Mouse (Mus musculus) MEL (cell line): Measurements from ENCODE around the gene Gimap3. TPM values are rescaled to one million over a fixed set of nuclear protein-coding genes. Genes with fewer than 3 reads are reported as not detected.

Source experiments
- DNase-seq: peaks from one replicate; pipeline ENCODE4 v3.0.0; 2011; ENCODE audit warnings: low read depth, low spot score
- H3K27ac ChIP-seq: 2 replicates; pipeline ENCODE4 v1.5.1; 2012; ENCODE audit warnings: low read depth, mild to moderate bottlenecking, control low read depth, low read length, moderate library complexity; ENCODE audit not compliant: control insufficient read depth
- H3K27me3 ChIP-seq, 2 experiments: fragments of 150-350 bp in 1 of 2; sonication (generic) in 1 of 2; 2 replicates each; pipeline ENCODE4 v1.6.1; 2012; ENCODE audit warnings: low read length in 2 of 2, mild to moderate bottlenecking in 2 of 2, improper control_type of control experiment in 1 of 2, moderate library complexity in 1 of 2; ENCODE audit not compliant: insufficient read depth in 2 of 2, control insufficient read depth in 1 of 2
- H3K36me3 ChIP-seq, 2 experiments: 2 replicates each; pipeline ENCODE4 v1.6.1; 2012 to 2014; ENCODE audit warnings: low read length in 2 of 2, improper control_type of control experiment in 1 of 2, inconsistent platforms in 1 of 2, mild to moderate bottlenecking in 1 of 2; ENCODE audit not compliant: insufficient read depth in 2 of 2, control insufficient read depth in 1 of 2
- H3K4me1 ChIP-seq, 2 experiments: fragments of 150-350 bp in 1 of 2; sonication (generic) in 1 of 2; 2 replicates each; pipeline ENCODE4 v1.6.1; 2012; ENCODE audit warnings: low read length in 2 of 2, improper control_type of control experiment in 1 of 2, mild to moderate bottlenecking in 1 of 2; ENCODE audit not compliant: insufficient read depth in 2 of 2, control insufficient read depth in 1 of 2
- H3K4me3 ChIP-seq, 2 experiments: fragments of 150-350 bp in 1 of 2; sonication (generic) in 1 of 2; 2 replicates each; pipeline ENCODE4 v1.5.1; 2012; ENCODE audit warnings: low read depth in 2 of 2, low read length in 2 of 2, mild to moderate bottlenecking in 2 of 2, moderate library complexity in 2 of 2, control low read depth in 1 of 2, improper control_type of control experiment in 1 of 2; ENCODE audit not compliant: control insufficient read depth in 1 of 2, insufficient read depth in 1 of 2
- H3K79me2 ChIP-seq: 2 replicates; pipeline ENCODE4 v1.6.1; 2012; ENCODE audit warnings: mild to moderate bottlenecking, low read length, moderate library complexity; ENCODE audit not compliant: control insufficient read depth, poor library complexity, insufficient read depth
- H3K9ac ChIP-seq: 2 replicates; pipeline ENCODE4 v1.6.1; 2012; ENCODE audit warnings: low read depth, mild to moderate bottlenecking, control low read depth, low read length, moderate library complexity; ENCODE audit not compliant: control insufficient read depth, poor library complexity, severe bottlenecking
- H3K9me3 ChIP-seq: fragments of 150-350 bp; sonication (generic); replicated peaks from 2 replicates; pipeline ENCODE4 v1.6.1; 2012; ENCODE audit warnings: mild to moderate bottlenecking, low read length, improper control_type of control experiment, moderate library complexity; ENCODE audit not compliant: insufficient read depth
- BHLHE40 ChIP-seq: IDR thresholded peaks from 2 replicates; pipeline ENCODE4 v1.6.1; 2012; ENCODE audit warnings: low read depth, mild to moderate bottlenecking, inconsistent platforms, low read length, improper control_type of control experiment, borderline replicate concordance
- CHD2 ChIP-seq: IDR thresholded peaks from 2 replicates; pipeline ENCODE4 v1.6.1; 2011; ENCODE audit warnings: low read length, improper control_type of control experiment
- CTCF ChIP-seq, 3 experiments: IDR thresholded peaks in 2 of 3; conservative IDR thresholded peaks in 1 of 3; 2 replicates each; pipeline ENCODE4 v1.5.1; 2011 to 2012; ENCODE audit warnings: low read length in 3 of 3, low read depth in 2 of 3, mild to moderate bottlenecking in 2 of 3, improper control_type of control experiment in 1 of 3, inconsistent platforms in 1 of 3, mixed read lengths in 1 of 3, moderate library complexity in 1 of 3; ENCODE audit not compliant: control insufficient read depth in 1 of 3, insufficient read depth in 1 of 3, poor library complexity in 1 of 3, severe bottlenecking in 1 of 3
- ELF1 ChIP-seq: IDR thresholded peaks from 2 replicates; pipeline ENCODE4 v1.6.1; 2014; ENCODE audit warnings: low read depth, mild to moderate bottlenecking, inconsistent platforms, low read length, improper control_type of control experiment, moderate library complexity
- EP300 ChIP-seq, 2 experiments: IDR thresholded peaks; 2 replicates each; pipeline ENCODE4 v1.6.1; 2011; ENCODE audit warnings: improper control_type of control experiment in 2 of 2, low read length in 2 of 2, low read depth in 1 of 2, mild to moderate bottlenecking in 1 of 2
- ETS1 ChIP-seq: IDR thresholded peaks from 2 replicates; pipeline ENCODE4 v1.6.1; 2012; ENCODE audit warnings: low read depth, mild to moderate bottlenecking, inconsistent platforms, low read length, improper control_type of control experiment, moderate library complexity
- GABPA ChIP-seq: IDR thresholded peaks from 2 replicates; pipeline ENCODE4 v1.6.1; 2012; ENCODE audit warnings: low read depth, mild to moderate bottlenecking, inconsistent platforms, low read length, improper control_type of control experiment, moderate library complexity
- GATA1 ChIP-seq: IDR thresholded peaks from 2 replicates; pipeline ENCODE4 v1.6.1; 2011; ENCODE audit warnings: low read depth, low read length, improper control_type of control experiment
- JUND ChIP-seq: IDR thresholded peaks from 2 replicates; pipeline ENCODE4 v1.6.1; 2011; ENCODE audit warnings: low read depth, mild to moderate bottlenecking, improper control_type of control experiment, low read length
- MAX ChIP-seq: IDR thresholded peaks from 2 replicates; pipeline ENCODE4 v1.6.1; 2011; ENCODE audit warnings: low read length, improper control_type of control experiment
- MAZ ChIP-seq: IDR thresholded peaks from 2 replicates; pipeline ENCODE4 v1.6.1; 2012; ENCODE audit warnings: low read depth, mild to moderate bottlenecking, inconsistent platforms, low read length, improper control_type of control experiment
- MYB ChIP-seq: IDR thresholded peaks from 2 replicates; pipeline ENCODE4 v1.6.1; 2011; ENCODE audit warnings: mild to moderate bottlenecking, low read depth, low read length, improper control_type of control experiment
- MYC ChIP-seq: IDR thresholded peaks from 2 replicates; pipeline ENCODE4 v1.6.1; 2011; ENCODE audit warnings: low read depth, mild to moderate bottlenecking, low read length, improper control_type of control experiment, moderate library complexity
- NRF1 ChIP-seq: IDR thresholded peaks from 2 replicates; pipeline ENCODE4 v1.6.1; 2014; ENCODE audit warnings: low read depth, mild to moderate bottlenecking, inconsistent platforms, low read length, improper control_type of control experiment, moderate library complexity; ENCODE audit not compliant: poor library complexity, insufficient read depth, severe bottlenecking
- POLR2AphosphoS2 ChIP-seq: IDR thresholded peaks from 2 replicates; pipeline ENCODE4 v1.6.1; 2011; ENCODE audit warnings: low read length, improper control_type of control experiment
- POLR2AphosphoS5 ChIP-seq: IDR thresholded peaks from 2 replicates; pipeline ENCODE4 v1.6.1; 2012; ENCODE audit warnings: low read depth, borderline replicate concordance, mild to moderate bottlenecking, inconsistent platforms, low read length, moderate library complexity, mixed read lengths
- RCOR1 ChIP-seq: IDR thresholded peaks from 2 replicates; pipeline ENCODE4 v1.6.1; 2012; ENCODE audit warnings: low read depth, mild to moderate bottlenecking, inconsistent platforms, low read length, improper control_type of control experiment
- SMC3 ChIP-seq: IDR thresholded peaks from 2 replicates; pipeline ENCODE4 v1.6.1; 2011; ENCODE audit warnings: low read depth, low read length, improper control_type of control experiment
- TBP ChIP-seq: IDR thresholded peaks from 2 replicates; pipeline ENCODE4 v1.8.0; 2011; ENCODE audit warnings: low read depth, low read length, improper control_type of control experiment
- UBTF ChIP-seq: IDR thresholded peaks from 2 replicates; pipeline ENCODE4 v1.6.1; 2012; ENCODE audit warnings: low read depth, mild to moderate bottlenecking, inconsistent platforms, low read length, improper control_type of control experiment, moderate library complexity, borderline replicate concordance; ENCODE audit not compliant: insufficient read depth
- USF1 ChIP-seq: IDR thresholded peaks from 2 replicates; pipeline ENCODE4 v1.6.1; 2014; ENCODE audit warnings: low read depth, mild to moderate bottlenecking, inconsistent platforms, low read length, improper control_type of control experiment, moderate library complexity
- USF2 ChIP-seq, 2 experiments: IDR thresholded peaks; 2 replicates each; pipeline ENCODE4 v1.6.1; 2011 to 2012; ENCODE audit warnings: improper control_type of control experiment in 2 of 2, low read length in 2 of 2, borderline replicate concordance in 1 of 2, inconsistent platforms in 1 of 2, low read depth in 1 of 2, mild to moderate bottlenecking in 1 of 2; ENCODE audit not compliant: insufficient read depth in 1 of 2
- polyA plus RNA-seq, 2 experiments: library from polyadenylated mRNA; stranded (reverse) in 1 of 2; unstranded in 1 of 2; fragments of >175 nt in 1 of 2; fragments of >200 nt in 1 of 2; gene quantifications; 2 replicates each; pipeline versions ENCODE4 v1.2.1 to v1.2.4; 2012; ENCODE audit warnings: low replicate concordance in 2 of 2, low read depth in 1 of 2; ENCODE audit not compliant: insufficient read length in 2 of 2, insufficient read depth in 1 of 2, missing spikeins in 1 of 2
- total RNA-seq: library from RNA; depleted of rRNA; stranded (reverse); fragments of 300-350 nt; gene quantifications from 2 replicates; pipeline ENCODE4 v1.2.3, GENCODE M21; 2012

Gimap3 gene
- total and polyA plus RNA-seq, 3 experiments, result not detected

GRCm38 (mm10) chr6:48747091-48747966 lies 23.3 kb downstream of the Gimap3 start:
- TF ChIP-seq JUND (no peak), POLR2AphosphoS2 (no peak)
- TF ChIP-seq, all 39 proteins: peak for 0
- no peaks in the 10 kb centered on the region for H3K36me3 ChIP-seq
- H3K9ac ChIP-seq, result no peak overlapping the region
- H3K4me3 ChIP-seq, result no peak overlapping the region
- no peak for DNase-seq
- H3K79me2 ChIP-seq, result no peaks in the 10 kb centered on the region
- no peaks in the 10 kb centered on the region for H3K27me3 ChIP-seq
- H3K27ac ChIP-seq, result no peak overlapping the region
- no peaks in the 10 kb centered on the region for H3K9me3 ChIP-seq
- H3K4me1 ChIP-seq, result no peaks in the 10 kb centered on the region

DNA sequence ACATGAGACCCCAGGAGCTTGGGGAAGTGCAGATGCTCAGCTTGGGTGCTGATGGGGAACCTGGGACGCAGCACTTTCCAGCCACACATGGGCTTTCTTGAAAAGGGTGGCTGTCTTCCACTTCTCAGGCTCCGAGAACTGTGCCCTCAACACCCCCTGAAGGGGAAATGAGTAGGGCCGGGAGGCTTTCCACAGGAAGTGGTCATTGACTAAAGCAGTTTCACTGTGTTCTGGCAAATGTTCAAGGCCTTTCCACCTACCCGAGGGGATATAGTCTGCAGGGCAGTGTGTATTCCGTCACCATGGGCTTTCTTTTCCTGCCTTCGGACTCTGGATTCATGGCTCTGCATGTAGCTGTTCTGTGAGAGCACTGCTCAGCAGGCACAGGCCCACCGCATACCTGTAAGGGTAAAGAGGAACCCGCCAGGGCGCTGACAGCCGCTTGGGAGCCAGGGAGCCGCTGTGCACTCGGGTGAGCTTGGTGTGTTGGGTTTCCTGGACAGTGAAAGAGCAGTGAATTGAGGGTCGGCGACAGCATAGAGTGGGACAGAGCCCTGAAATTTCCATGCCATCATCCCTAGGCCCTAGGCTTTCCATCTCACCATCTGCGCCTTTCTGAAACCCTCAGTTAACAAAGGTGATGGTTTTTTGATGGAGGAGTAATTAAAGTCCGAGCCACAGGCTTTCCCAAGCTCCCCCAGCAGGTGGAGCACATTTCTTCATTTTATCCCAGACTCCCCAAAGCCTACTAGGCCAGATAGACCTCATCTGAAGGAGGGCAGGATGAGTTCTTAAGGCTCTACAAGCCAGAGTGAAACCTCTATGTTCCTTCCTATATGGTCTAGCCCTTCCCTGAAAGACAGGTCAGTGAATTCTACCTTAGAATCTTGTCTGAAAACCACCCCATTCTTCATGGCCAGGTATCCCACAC lies 24.4 kb downstream of the Gimap3 start, which contains the start of gene Gimap5:
Gene Gimap5, plus strand, starts transcription at position 239 of the 931 bp plus-strand sequence.
- no peak within 1 kb of the TSS for H3K9ac ChIP-seq
- no peak within 1 kb of the TSS for H3K27ac ChIP-seq
- TF ChIP-seq ELF1, result no peak
- TF ChIP-seq TBP, result no peak
- peak in 1 of 3 experiments; percentile 6; a peak in 1 of 6 replicates for TF ChIP-seq CTCF (IDR thresholded peaks at IDR 0.05 in 2 of 3, conservative IDR thresholded peaks at IDR 0.05 in 1 of 3; ENCODE audit: control insufficient read depth in 1 of 3, insufficient read depth in 1 of 3, low read depth in 2 of 3, low read length in 3 of 3, poor library complexity in 1 of 3, severe bottlenecking in 1 of 3)
- no peak for TF ChIP-seq MAZ
- TF ChIP-seq, all 39 proteins: peak for 1
- Histone ChIP-seq H3K4me1 (no peaks in the 10 kb centered on the region), H3K27me3 (no peaks in the 10 kb centered on the region), H3K4me3 (no peak within 1 kb of the TSS), H3K79me2 (no peaks in the 10 kb centered on the region), H3K36me3 (no peaks in the 10 kb centered on the region), H3K9me3 (no peaks in the 10 kb centered on the region)
- DNase-seq, result no peak

DNA sequence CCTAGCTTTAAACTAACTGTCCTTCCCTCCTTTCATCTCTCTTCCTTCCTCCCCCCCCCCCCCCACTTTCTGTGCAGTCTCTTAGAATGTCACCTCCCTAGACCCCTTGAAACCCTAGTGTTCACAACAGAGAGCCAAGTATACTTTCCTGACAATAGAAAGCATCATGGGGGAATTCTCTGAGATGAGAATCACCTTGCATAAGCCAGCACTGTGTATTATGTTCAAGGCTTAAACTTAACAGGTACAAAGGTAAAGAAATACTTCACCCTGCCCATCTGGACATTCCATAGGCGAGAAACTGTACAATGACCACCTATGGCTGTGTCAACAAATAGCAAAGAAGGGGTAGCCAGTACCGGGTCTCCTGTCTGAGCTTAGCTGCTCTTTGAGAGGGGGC lies 25.2 kb downstream of the Gimap3 start:
- Histone ChIP-seq H3K79me2 (no peaks in the 10 kb centered on the region), H3K27ac (no peak overlapping the region), H3K27me3 (no peaks in the 10 kb centered on the region), H3K4me1 (no peaks in the 10 kb centered on the region), H3K9ac (no peak overlapping the region), H3K4me3 (no peak overlapping the region), H3K36me3 (no peaks in the 10 kb centered on the region), H3K9me3 (no peaks in the 10 kb centered on the region)
- DNase-seq, result no peak
- TF ChIP-seq MYC (no peak), USF2 (IDR thresholded peaks at IDR 0.05; ENCODE audit: borderline replicate concordance in 1 of 2, insufficient read depth in 1 of 2, low read depth in 1 of 2, low read length in 2 of 2) (no peak), ETS1 (no peak), CHD2 (no peak), USF1 (no peak), MAX (no peak), BHLHE40 (no peak), UBTF (no peak), GABPA (no peak), MYB (no peak), NRF1 (no peak), GATA1 (no peak), RCOR1 (no peak), SMC3 (no peak), POLR2AphosphoS5 (no peak), EP300 (IDR thresholded peaks at IDR 0.05; ENCODE audit: low read depth in 1 of 2, low read length in 2 of 2) (no peak)
